Mouse (Mus musculus) stomach, embryonic 15.5 days (tissue): ENCODE measurements around the gene Rrp36. TPM values are rescaled to one million over a fixed set of nuclear protein-coding genes. Genes with fewer than 3 reads are reported as not detected.

Experiments
- ATAC-seq: fragments of 200-750 bp; cut with Nextera tagmentation; 2 replicates; pipeline ENCODE4 v1.8.0; 2017; ENCODE audit warnings: low read depth, moderate number of reproducible peaks, moderate TSS enrichment; ENCODE audit not compliant: insufficient read depth, low FRiP score
- H3K27ac ChIP-seq: fragments of 300-500 bp; sonication (generic); 2 replicates; pipeline ENCODE4 v1.5.1; 2015; ENCODE audit warnings: mild to moderate bottlenecking, inconsistent platforms
- H3K27me3 ChIP-seq: fragments of 300-500 bp; sonication (generic); replicated peaks from 2 replicates; pipeline ENCODE4 v1.6.1; 2015; ENCODE audit warnings: inconsistent platforms
- H3K36me3 ChIP-seq: fragments of 300-500 bp; sonication (generic); 2 replicates; pipeline ENCODE4 v1.6.1; 2015; ENCODE audit warnings: inconsistent platforms
- H3K4me1 ChIP-seq: fragments of 300-500 bp; sonication (generic); 2 replicates; pipeline ENCODE4 v1.6.1; 2015; ENCODE audit warnings: inconsistent platforms
- H3K4me2 ChIP-seq: fragments of 300-500 bp; sonication (generic); 2 replicates; pipeline ENCODE4 v1.6.1; 2015; ENCODE audit warnings: mild to moderate bottlenecking, inconsistent platforms
- H3K4me3 ChIP-seq: fragments of 300-500 bp; sonication (generic); replicated peaks from 2 replicates; pipeline ENCODE4 v1.5.1; 2015; ENCODE audit warnings: inconsistent platforms
- H3K9ac ChIP-seq: fragments of 300-500 bp; sonication (generic); 2 replicates; pipeline ENCODE4 v1.6.1; 2015; ENCODE audit warnings: inconsistent platforms
- H3K9me3 ChIP-seq: fragments of 300-500 bp; sonication (generic); 2 replicates; pipeline ENCODE4 v1.6.1; 2016; ENCODE audit warnings: inconsistent platforms
- WGBS: fragments of 180-500 bp; shearing (Covaris S2); methylation state at CpG from one replicate; pipeline ENCODE4 v1.1.7; 2015; 5-methylcytosine and 5-hydroxymethylcytosine counted together
- polyA plus RNA-seq: library from polyadenylated mRNA; unstranded; fragments of >200 nt; fragmentation: Nextera tagmentation; extraction: Ambion mirVana; gene quantifications from 2 replicates; pipeline ENCODE4 v1.2.1, GENCODE M21; 2015

Rrp36 gene
- polyA plus RNA-seq, 1 experiment from 2014 or later: 53.2 TPM

DNA sequence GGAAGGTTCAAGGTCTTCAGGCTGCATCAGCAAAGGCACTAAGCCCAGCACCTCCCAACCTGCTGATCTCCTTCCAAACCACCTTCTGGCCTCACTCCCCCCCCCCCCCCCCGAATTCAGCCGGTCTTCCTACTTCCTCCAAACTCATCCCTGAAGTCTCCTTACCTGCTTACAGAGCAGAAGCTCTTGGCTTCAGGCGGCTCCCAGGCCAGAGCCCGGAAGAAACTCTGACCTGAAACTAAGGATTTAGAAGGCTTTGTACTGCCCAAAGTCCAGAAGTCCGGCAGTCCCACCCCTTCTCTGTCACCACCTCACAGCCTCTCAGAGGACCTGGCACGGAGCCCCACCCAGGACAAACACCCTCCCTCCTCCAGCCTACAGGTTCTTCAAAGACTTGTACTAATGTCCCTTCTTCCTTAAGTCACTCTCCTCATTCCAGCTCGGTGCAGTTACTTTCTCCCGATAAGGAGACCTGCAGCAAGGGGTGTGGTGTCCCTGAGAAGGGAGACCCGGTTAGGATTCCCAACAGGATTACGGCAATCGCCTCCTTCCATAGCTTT is 29.2 kb downstream of the Rrp36 start:
- 8% methylated on average over 11 of the region's 11 CpGs for WGBS
- H3K36me3 ChIP-seq: peaks cover 13% of the 10 kb centered on the region
- no peaks in the 10 kb centered on the region for H3K9me3 ChIP-seq
- peak overlapping the region; percentile 88 for H3K27ac ChIP-seq
- H3K4me2 ChIP-seq: peak overlapping the region; percentile 90
- H3K9ac ChIP-seq: peak overlapping the region; percentile 46; the same call in 1 of the 2 replicates
- peak; percentile 45 for ATAC-seq
- peak overlapping the region; percentile 80 for H3K4me3 ChIP-seq
- no peaks in the 10 kb centered on the region for H3K27me3 ChIP-seq
- peaks cover 29% of the 10 kb centered on the region for H3K4me1 ChIP-seq

DNA sequence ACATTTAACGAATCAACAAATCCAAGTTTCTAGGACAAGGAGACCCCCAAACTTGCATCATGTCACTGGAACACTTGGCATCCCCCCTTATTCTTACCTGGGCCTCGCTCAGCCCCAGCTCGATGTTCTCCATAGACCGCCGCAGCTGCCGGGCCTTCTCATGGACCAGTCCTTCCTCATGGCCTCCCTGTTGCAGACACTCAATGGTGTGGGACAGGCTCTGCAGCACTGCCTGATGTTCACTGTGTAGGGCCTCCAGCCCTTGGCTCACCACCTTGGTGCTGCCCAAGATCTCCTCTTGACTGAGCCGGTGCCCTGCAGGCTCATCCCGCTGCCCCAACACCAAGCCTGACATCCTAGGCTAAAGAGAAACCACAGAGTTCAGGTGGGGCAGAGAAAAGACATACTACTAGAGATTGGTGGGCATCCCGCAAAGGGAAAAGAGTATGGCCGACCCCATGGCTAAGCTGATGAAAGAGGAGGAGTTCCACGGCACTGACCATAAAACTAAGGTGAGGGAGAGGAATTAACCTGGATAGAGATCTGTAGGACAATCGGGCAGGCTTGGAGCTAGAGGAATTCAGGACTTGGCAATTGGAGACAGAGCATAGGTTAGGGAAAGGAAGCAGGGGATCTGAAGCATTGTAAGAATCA is 29.9 kb downstream of the Rrp36 start:
- peaks cover 13% of the 10 kb centered on the region for H3K36me3 ChIP-seq
- no peak overlapping the region for H3K9ac ChIP-seq
- 81% methylated on average over 12 of the region's 12 CpGs for WGBS
- ATAC-seq: no peak
- H3K4me3 ChIP-seq: peak overlapping the region; percentile 80
- peaks cover 25% of the 10 kb centered on the region for H3K4me1 ChIP-seq
- no peaks in the 10 kb centered on the region for H3K27me3 ChIP-seq
- H3K4me2 ChIP-seq: peak overlapping the region; percentile 90
- H3K27ac ChIP-seq: peak overlapping the region; percentile 88; the same call in 1 of the 2 replicates
- no peaks in the 10 kb centered on the region for H3K9me3 ChIP-seq

DNA sequence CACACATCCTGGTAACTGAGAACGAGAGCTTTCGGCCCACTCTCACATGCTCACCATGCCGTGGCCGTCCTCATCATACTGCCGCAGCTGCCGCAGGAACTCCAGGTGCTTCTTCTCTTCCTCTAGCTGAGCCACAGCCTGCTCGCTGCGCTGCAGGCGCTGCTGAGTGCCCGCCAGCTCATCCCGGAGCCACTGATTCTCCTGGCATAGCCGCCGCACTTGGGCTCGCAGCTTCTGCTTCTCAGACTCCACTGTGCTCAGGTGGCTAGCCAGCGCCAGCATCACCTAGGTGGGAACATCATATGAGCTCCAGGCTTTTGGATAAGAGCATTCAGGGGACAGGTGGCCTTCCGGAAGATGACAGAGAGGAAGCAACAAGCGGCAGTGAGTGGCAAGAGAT is 32.1 kb downstream of the Rrp36 start:
- no peak overlapping the region for H3K4me2 ChIP-seq
- WGBS: 85% methylated on average over 17 of the region's 17 CpGs
- H3K27ac ChIP-seq: no peak overlapping the region
- no peak for ATAC-seq
- no peaks in the 10 kb centered on the region for H3K27me3 ChIP-seq
- H3K4me1 ChIP-seq: peaks cover 25% of the 10 kb centered on the region
- H3K36me3 ChIP-seq: peaks cover 13% of the 10 kb centered on the region
- no peak overlapping the region for H3K4me3 ChIP-seq
- no peaks in the 10 kb centered on the region for H3K9me3 ChIP-seq
- no peak overlapping the region for H3K9ac ChIP-seq

DNA sequence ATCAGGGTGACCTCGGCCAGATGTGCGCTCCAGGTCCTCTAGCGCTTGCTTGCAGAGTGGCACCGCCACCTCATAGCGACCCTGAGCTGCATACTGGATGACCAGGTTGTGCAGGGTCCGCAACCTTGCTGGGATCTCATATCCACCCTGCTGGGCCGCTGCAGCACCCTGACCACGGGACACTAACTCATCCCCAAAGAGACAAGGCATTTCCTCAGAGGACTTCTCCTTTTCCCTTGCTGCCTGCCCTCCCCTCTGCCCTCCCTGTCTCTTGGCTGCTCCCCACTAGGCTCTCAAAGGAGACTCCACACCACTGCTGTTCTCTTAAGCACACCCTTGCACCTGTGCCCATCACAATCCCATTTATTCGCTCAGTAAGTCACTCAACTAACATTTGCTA is 34.2 kb downstream of the Rrp36 start:
- H3K4me1 ChIP-seq: peaks cover 23% of the 10 kb centered on the region
- peaks cover 23% of the 10 kb centered on the region for H3K36me3 ChIP-seq
- H3K9me3 ChIP-seq: no peaks in the 10 kb centered on the region
- no peak overlapping the region for H3K4me3 ChIP-seq
- no peak overlapping the region for H3K4me2 ChIP-seq
- WGBS: 75% methylated on average over 9 of the region's 9 CpGs
- H3K27ac ChIP-seq: no peak overlapping the region
- no peaks in the 10 kb centered on the region for H3K27me3 ChIP-seq
- H3K9ac ChIP-seq: no peak overlapping the region
- no peak for ATAC-seq

DNA sequence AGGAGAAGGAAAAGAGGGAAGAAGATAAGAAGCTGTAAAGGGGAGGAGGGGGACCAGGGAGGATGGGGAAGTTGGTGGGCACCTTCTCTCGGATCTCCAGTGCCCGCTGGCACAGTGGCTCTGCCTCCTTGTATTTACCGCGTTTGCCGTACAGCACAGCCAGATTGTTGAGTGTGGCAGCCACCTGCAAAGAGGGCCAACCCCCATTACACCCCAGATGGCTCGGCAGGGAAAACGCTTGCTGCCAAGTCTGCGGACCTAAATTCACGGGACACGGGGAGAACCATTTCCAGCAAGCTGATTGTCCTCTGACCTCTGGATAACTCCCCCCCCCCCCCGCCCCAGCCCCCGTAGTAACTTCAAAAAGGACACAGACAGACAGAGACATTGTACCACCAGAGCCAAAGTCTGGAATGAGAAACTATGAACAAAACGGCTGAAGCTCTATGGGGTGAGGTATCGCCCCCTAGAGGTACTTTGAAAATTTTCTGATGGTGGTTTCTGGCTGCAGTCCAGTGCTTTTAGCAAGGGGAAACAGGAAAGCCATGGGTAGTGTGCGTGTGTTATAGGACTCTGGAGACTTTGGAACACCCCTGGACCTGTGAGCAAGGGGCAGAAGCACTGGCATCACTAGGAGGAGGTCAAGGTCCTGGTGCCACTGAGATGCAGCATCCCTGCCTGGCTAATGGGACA is 37.2 kb downstream of the Rrp36 start:
- Histone ChIP-seq H3K9me3 (no peaks in the 10 kb centered on the region), H3K27me3 (no peaks in the 10 kb centered on the region), H3K36me3 (peaks cover 32% of the 10 kb centered on the region), H3K4me2 (peak overlapping the region; percentile 36), H3K27ac (no peak overlapping the region), H3K4me1 (peaks cover 9% of the 10 kb centered on the region), H3K4me3 (no peak overlapping the region), H3K9ac (no peak overlapping the region)
- ATAC-seq: no peak
- WGBS: 21% methylated on average over 15 of the region's 15 CpGs

DNA sequence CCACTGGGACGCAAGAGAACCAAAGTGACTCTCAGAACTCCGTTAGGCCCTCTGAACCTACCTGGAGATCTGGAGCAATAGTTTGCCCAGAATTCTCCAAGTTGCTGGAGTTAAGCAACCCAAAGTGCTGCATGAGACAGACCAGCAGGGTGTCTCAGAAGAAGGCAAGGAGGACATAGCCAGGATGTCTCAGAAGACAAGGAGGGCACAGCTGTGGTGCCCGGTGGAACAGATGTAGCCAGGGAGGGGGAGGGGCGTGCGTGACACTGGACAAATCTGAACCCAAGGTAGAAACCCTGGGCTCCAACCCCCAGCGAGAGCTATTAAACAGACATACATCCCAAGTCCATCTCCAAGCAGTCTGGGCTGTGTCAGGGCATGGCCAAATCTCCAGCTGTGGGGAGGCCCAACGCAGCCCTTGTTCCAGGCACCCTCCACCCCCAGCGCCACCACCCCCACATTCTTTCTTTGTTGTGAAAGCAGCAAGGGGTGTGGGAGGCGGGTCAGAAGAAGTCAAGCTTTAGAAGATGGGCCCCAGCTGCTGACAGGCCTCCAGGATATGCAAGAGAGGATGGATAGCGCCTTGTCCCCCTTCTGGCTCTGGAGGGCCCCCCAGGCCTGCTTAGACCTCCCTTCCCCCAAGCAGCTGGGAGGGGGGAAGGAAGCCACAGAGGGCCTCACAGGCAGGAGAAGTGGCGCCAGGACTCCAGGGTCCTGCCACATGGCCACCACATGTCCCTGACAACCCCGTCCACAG is 44.3 kb downstream of the Rrp36 start:
- 7% methylated on average over 12 of the region's 12 CpGs for WGBS
- H3K27ac ChIP-seq: peak overlapping the region; percentile 96
- no peaks in the 10 kb centered on the region for H3K9me3 ChIP-seq
- peak; percentile 82 for ATAC-seq
- no peaks in the 10 kb centered on the region for H3K27me3 ChIP-seq
- H3K4me3 ChIP-seq: peak overlapping the region; percentile 89
- H3K4me1 ChIP-seq: peaks cover 47% of the 10 kb centered on the region
- peak overlapping the region; percentile 19; the same call in 1 of the 2 replicates for H3K9ac ChIP-seq
- peak overlapping the region; percentile 71 for H3K4me2 ChIP-seq
- H3K36me3 ChIP-seq: peaks cover 13% of the 10 kb centered on the region

DNA sequence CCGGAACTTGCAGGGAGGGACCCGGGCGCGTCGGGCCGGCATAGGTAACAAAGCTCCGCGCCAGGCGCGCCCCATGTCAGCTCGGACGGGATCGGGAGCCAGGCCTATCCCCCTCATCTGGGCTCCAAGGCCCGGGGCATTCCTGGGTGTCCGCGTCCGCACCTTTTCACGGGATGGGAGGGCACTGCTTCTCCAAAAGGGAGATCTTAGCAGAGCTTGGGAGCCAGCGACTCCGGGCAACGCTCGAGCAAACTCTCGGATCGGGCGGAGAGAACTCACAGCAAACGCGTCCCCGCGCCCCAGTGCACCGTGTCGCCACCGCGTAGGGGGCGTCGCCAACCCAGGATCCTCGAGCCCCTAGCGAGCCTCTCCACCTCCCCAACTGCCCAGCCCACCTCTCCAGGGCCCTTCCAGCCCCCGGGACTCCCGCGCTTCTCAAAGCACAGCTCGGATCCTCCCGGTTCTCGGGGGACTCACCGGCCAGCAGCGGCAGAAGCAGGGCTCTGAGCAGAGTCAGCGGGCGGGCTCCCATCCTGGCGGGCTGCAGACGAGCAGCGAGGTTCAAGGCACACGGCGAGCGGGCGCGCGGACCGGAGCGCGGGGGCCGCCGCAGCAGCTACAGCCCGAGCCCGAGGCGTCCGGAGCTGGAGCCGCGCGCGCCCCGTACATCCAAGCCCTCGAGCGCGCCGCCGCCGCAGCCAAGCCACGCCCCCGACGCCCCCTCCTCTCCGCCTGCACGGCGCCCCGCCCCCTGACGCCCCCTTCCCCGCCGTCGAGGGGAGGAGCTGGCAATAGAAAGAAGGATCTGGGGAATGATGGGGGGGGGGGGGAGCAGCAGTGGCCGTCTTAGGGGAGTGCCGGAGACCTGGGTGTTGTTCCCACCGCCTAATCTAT is 45.1 kb downstream of the Rrp36 start, which contains the start of gene Ptk7:
TSS of gene Ptk7 (minus strand) at position 714 of the 894 bp plus-strand sequence.
- Histone ChIP-seq H3K4me3 (peak within 1 kb of the TSS; percentile 89), H3K27me3 (no peaks in the 10 kb centered on the region), H3K27ac (peak within 1 kb of the TSS; percentile 96), H3K4me2 (peak within 1 kb of the TSS; percentile 71), H3K9me3 (no peaks in the 10 kb centered on the region), H3K9ac (peak within 1 kb of the TSS; percentile 97), H3K36me3 (peaks cover 11% of the 10 kb centered on the region), H3K4me1 (peaks cover 55% of the 10 kb centered on the region)
- whole genome bisulfite sequencing: under 1% methylated on average over 79 of the region's 90 CpGs
- ATAC-seq: peak; percentile 61

DNA sequence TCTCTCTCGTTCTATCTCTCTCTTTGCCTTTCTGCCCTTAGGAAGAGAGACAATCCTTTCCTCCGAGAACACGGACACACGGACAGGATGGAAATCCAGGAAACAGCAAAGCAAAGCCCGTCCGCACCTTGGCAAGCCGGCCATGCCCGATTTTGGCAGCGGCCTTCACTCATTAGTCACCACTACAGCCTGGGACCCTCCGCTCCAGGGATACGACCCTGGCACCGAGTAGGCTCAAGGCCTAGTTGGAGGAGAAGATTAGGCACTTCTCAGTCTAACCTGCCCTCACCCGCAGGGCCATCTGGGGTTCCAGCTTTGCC is 45.7 kb downstream of the Rrp36 start:
- no peaks in the 10 kb centered on the region for H3K27me3 ChIP-seq
- no peaks in the 10 kb centered on the region for H3K9me3 ChIP-seq
- H3K27ac ChIP-seq: peak overlapping the region; percentile 96
- H3K4me2 ChIP-seq: peak overlapping the region; percentile 71
- ATAC-seq: no peak
- H3K36me3 ChIP-seq: peaks cover 5% of the 10 kb centered on the region
- H3K4me1 ChIP-seq: peaks cover 60% of the 10 kb centered on the region
- WGBS: under 1% methylated on average over 13 of the region's 13 CpGs
- H3K4me3 ChIP-seq: peak overlapping the region; percentile 89
- H3K9ac ChIP-seq: peak overlapping the region; percentile 97

DNA sequence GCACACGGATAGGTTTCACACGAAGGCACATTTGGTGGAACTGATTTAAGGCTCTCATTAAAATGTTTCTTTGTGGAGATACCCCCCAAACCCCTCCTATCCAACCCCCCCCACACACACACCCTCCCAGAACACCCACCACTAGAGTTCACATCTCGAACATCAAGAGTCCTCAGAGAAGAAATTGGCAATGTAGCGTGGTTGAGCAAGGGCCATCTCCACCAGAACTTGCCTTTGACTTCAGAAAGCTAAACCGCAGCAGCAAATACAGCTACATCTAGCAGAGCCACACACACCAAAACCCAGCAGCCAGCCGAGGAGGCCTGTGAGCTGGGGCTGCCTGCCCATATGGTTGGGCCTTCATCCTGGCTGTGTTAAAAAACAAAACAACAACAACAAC is 46.7 kb downstream of the Rrp36 start:
- Histone ChIP-seq H3K36me3 (peaks cover 4% of the 10 kb centered on the region; the same call in 1 of the 2 replicates), H3K4me2 (peak overlapping the region; percentile 71), H3K4me3 (peak overlapping the region; percentile 89), H3K9me3 (no peaks in the 10 kb centered on the region), H3K4me1 (peaks cover 69% of the 10 kb centered on the region), H3K27ac (peak overlapping the region; percentile 96; the same call in 1 of the 2 replicates), H3K9ac (peak overlapping the region; percentile 97; the same call in 1 of the 2 replicates), H3K27me3 (no peaks in the 10 kb centered on the region)
- no peak for ATAC-seq
- WGBS: 30% methylated on average over 6 of the region's 6 CpGs

DNA sequence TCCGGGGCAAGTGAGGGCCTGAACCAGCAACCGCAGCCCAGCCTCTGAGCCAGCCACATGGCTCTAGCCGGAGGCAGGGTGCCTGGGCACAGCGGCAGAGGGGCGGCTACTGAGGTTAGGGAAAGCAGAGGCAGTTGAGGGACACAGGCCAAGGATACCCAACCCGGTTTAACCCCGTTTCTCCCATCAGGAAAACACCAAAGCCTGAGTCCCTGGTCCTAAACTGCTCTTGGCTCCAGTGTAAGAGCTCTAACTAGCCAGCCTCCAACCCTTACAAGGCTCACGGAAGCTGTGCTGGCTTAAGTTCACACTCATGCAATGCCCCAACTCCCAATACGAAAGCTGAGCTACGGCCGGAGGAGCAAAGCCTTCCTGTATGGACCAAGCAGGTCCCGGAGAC is 49.6 kb downstream of the Rrp36 start:
- Histone ChIP-seq H3K36me3 (no peaks in the 10 kb centered on the region), H3K27me3 (no peaks in the 10 kb centered on the region), H3K4me1 (peaks cover 75% of the 10 kb centered on the region), H3K9ac (no peak overlapping the region), H3K4me2 (peak overlapping the region; percentile 25), H3K27ac (peak overlapping the region; percentile 74), H3K9me3 (no peaks in the 10 kb centered on the region), H3K4me3 (no peak overlapping the region)
- no peak for ATAC-seq
- 59% methylated on average over 12 of the region's 12 CpGs for whole genome bisulfite sequencing
